Mouse (Mus musculus): ENCODE measurements around the gene Vmn2r80. TPM values are rescaled to one million over a fixed set of nuclear protein-coding genes. Genes with fewer than 3 reads are reported as not detected.
"Not testable (repeated sequence)": the region's sequence is repeated elsewhere in the genome, so short reads cannot be mapped to it uniquely, and the experiment has no call there.

The Vmn2r80 gene
- polyA plus RNA-seq (2012; rRNA removed), result not detected in 2 replicates

GRCm38 (mm10) chr10:79148469-79148868, at the start of gene Vmn2r80:
Gene Vmn2r80 (plus strand): TSS chr10:79148769.
- not testable (repeated sequence) for H3K27ac ChIP-seq (ENCODE audit: control insufficient read depth, insufficient read depth, low read length); H3K4me3 ChIP-seq (ENCODE audit: control insufficient read depth, insufficient read depth, low read length); H3K36me3 ChIP-seq (ENCODE audit: control insufficient read depth, insufficient read depth, low read length); DNase-seq; H3K27me3 ChIP-seq (ENCODE audit: control insufficient read depth, insufficient read depth, low read length); H3K4me1 ChIP-seq (replicated peaks; ENCODE audit: control insufficient read depth, insufficient read depth, low read length)
- WGBS, result 82% methylated on average over 4 of the region's 4 CpGs

GRCm38 (mm10) chr10:79106325-79107282, 42.0 kb upstream of the Vmn2r80 start:
- Histone ChIP-seq H3K4me1 (replicated peaks; ENCODE audit: control insufficient read depth, insufficient read depth, low read length) (no peaks in the 10 kb centered on the region), H3K36me3 (ENCODE audit: control insufficient read depth, insufficient read depth, low read length) (no peaks in the 10 kb centered on the region), H3K27me3 (ENCODE audit: control insufficient read depth, insufficient read depth, low read length) (no peaks in the 10 kb centered on the region), H3K4me3 (ENCODE audit: control insufficient read depth, insufficient read depth, low read length) (no peak overlapping the region), H3K27ac (ENCODE audit: control insufficient read depth, insufficient read depth, low read length) (no peak overlapping the region)
- no peak for DNase-seq
- 80% methylated on average over 8 of the region's 8 CpGs for whole genome bisulfite sequencing
- TF ChIP-seq CTCF (IDR thresholded peaks at IDR 0.05; ENCODE audit: borderline replicate concordance, control insufficient read depth, extremely low read depth, insufficient read depth, low read length, poor library complexity) (no peak), POLR2A (IDR thresholded peaks at IDR 0.05; ENCODE audit: control insufficient read depth, extremely low read depth, insufficient read depth, low read length, poor library complexity) (no peak)

GRCm38 (mm10) chr10:79107531-79107930, 41.0 kb upstream of the Vmn2r80 start:
- H3K27me3 ChIP-seq (ENCODE audit: control insufficient read depth, insufficient read depth, low read length), result no peaks in the 10 kb centered on the region

GRCm38 (mm10) chr10:79109156-79109555, 39.4 kb upstream of the Vmn2r80 start:
- no peak for TF ChIP-seq POLR2A (IDR thresholded peaks at IDR 0.05; ENCODE audit: control insufficient read depth, extremely low read depth, insufficient read depth, low read length, poor library complexity)
- TF ChIP-seq CTCF (IDR thresholded peaks at IDR 0.05; ENCODE audit: borderline replicate concordance, control insufficient read depth, extremely low read depth, insufficient read depth, low read length, poor library complexity), result no peak
- 80% methylated on average over 1 of the region's 1 CpGs for WGBS
- Histone ChIP-seq H3K4me3 (ENCODE audit: control insufficient read depth, insufficient read depth, low read length) (no peak overlapping the region), H3K4me1 (replicated peaks; ENCODE audit: control insufficient read depth, insufficient read depth, low read length) (no peaks in the 10 kb centered on the region), H3K27me3 (ENCODE audit: control insufficient read depth, insufficient read depth, low read length) (no peaks in the 10 kb centered on the region), H3K36me3 (ENCODE audit: control insufficient read depth, insufficient read depth, low read length) (no peaks in the 10 kb centered on the region), H3K27ac (ENCODE audit: control insufficient read depth, insufficient read depth, low read length) (no peak overlapping the region)
- DNase-seq, result no peak

More at GRCm38 (mm10) chr10:79107531-79107930, 41.0 kb upstream of the Vmn2r80 start:
- TF ChIP-seq POLR2A (IDR thresholded peaks at IDR 0.05; ENCODE audit: control insufficient read depth, extremely low read depth, insufficient read depth, low read length, poor library complexity), result no peak
- TF ChIP-seq CTCF (IDR thresholded peaks at IDR 0.05; ENCODE audit: borderline replicate concordance, control insufficient read depth, extremely low read depth, insufficient read depth, low read length, poor library complexity), result no peak
- Histone ChIP-seq H3K4me1 (replicated peaks; ENCODE audit: control insufficient read depth, insufficient read depth, low read length) (no peaks in the 10 kb centered on the region), H3K36me3 (ENCODE audit: control insufficient read depth, insufficient read depth, low read length) (no peaks in the 10 kb centered on the region), H3K27ac (ENCODE audit: control insufficient read depth, insufficient read depth, low read length) (no peak overlapping the region), H3K4me3 (ENCODE audit: control insufficient read depth, insufficient read depth, low read length) (no peak overlapping the region)
- WGBS, result 80% methylated on average over 2 of the region's 2 CpGs
- no peak for DNase-seq

GRCm38 (mm10) chr10:79110482-79110881, 38.1 kb upstream of the Vmn2r80 start:
- Histone ChIP-seq H3K36me3 (ENCODE audit: control insufficient read depth, insufficient read depth, low read length) (no peaks in the 10 kb centered on the region), H3K4me3 (ENCODE audit: control insufficient read depth, insufficient read depth, low read length) (no peak overlapping the region), H3K27me3 (ENCODE audit: control insufficient read depth, insufficient read depth, low read length) (no peaks in the 10 kb centered on the region), H3K4me1 (replicated peaks; ENCODE audit: control insufficient read depth, insufficient read depth, low read length) (no peaks in the 10 kb centered on the region), H3K27ac (ENCODE audit: control insufficient read depth, insufficient read depth, low read length) (no peak overlapping the region)
- WGBS, result 92% methylated on average over 5 of the region's 5 CpGs
- DNase-seq, result no peak
- TF ChIP-seq POLR2A (IDR thresholded peaks at IDR 0.05; ENCODE audit: control insufficient read depth, extremely low read depth, insufficient read depth, low read length, poor library complexity) (no peak), CTCF (IDR thresholded peaks at IDR 0.05; ENCODE audit: borderline replicate concordance, control insufficient read depth, extremely low read depth, insufficient read depth, low read length, poor library complexity) (no peak)

- no peaks in the 10 kb centered on the region for H3K36me3 ChIP-seq (ENCODE audit: control insufficient read depth, insufficient read depth, low read length)
- H3K4me3 ChIP-seq (ENCODE audit: control insufficient read depth, insufficient read depth, low read length), result no peak overlapping the region
- no peaks in the 10 kb centered on the region for H3K4me1 ChIP-seq (replicated peaks; ENCODE audit: control insufficient read depth, insufficient read depth, low read length)
- no peaks in the 10 kb centered on the region for H3K27me3 ChIP-seq (ENCODE audit: control insufficient read depth, insufficient read depth, low read length)
- H3K27ac ChIP-seq (ENCODE audit: control insufficient read depth, insufficient read depth, low read length), result no peak overlapping the region
- DNase-seq, result no peak
- WGBS, result 73% methylated on average over 1 of the region's 1 CpGs
- TF ChIP-seq POLR2A (IDR thresholded peaks at IDR 0.05; ENCODE audit: control insufficient read depth, extremely low read depth, insufficient read depth, low read length, poor library complexity) (no peak), CTCF (IDR thresholded peaks at IDR 0.05; ENCODE audit: borderline replicate concordance, control insufficient read depth, extremely low read depth, insufficient read depth, low read length, poor library complexity) (no peak)
Observed at GRCm38 (mm10) chr10:79115085-79115484, 33.5 kb upstream of the Vmn2r80 start.

Measured in thymus, adult 2 months (tissue).